Mouse (Mus musculus): ENCODE data around the gene Prpsap1.
"Not testable (repeated sequence)": the region's sequence is repeated elsewhere in the genome, so short reads cannot be mapped to it uniquely, and the experiment has no call there.

Gene Prpsap1

DNA sequence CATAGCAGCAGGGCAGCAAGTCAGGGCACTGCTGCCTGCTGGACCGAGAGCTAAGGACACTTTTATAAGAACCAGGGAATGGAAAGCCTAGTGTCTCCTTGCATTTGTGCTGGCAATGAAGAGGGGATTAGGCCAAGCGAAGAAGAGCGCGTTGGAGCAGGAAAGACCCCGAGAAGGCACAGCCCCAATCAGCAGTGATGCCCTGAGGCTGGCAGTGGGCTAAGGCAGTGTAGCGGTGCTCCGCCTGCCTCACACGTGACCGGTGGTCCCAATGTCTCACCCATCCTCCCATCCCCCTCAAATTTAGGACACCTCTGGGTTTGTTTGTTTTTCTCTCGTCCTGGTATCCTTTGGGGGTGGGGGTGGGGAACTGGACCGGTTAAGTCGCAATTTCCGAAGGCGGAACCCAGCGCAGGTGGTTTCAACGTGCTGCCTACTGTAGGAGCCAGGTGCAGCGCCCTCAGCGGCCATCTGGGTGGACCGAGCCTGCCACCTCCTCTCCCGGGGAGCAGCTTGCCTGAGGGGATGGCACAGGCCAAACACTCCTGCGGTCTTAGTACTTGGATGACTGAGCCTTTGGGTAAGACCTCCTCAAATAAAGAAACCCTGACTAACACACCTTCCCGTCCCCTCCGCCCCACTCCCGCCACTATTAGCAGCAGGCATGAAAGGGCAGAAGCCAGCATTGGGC, 21.5 kb upstream of the Prpsap1 start:
- no peak for DNase-seq (ENCODE audit: low spot score)

DNA sequence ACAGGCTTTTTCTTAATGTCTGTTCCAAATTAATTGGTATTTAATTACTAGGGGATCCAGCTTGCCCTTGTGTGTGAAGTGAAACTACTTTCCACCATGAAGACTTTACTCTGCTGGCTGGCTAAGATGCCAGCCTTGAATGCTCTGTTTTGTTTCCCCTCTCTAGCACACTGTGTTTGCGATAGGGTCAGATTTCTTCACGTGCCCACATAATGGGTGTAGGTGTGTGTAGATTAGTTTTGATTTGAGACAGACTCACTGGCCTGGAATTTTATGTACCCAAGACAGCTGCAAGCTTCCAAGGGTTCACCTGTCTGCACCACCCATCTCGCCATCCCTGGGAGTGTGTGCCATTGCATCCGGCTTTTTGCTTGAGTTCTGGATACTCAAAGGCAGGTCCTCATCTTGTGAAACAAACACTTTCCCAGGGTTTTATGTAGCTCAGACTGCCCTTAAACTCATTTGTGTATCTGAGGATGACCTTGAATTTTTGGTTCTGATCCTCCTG, 19.6 kb upstream of the Prpsap1 start:
- DNase-seq (ENCODE audit: low spot score), result no peak

DNA sequence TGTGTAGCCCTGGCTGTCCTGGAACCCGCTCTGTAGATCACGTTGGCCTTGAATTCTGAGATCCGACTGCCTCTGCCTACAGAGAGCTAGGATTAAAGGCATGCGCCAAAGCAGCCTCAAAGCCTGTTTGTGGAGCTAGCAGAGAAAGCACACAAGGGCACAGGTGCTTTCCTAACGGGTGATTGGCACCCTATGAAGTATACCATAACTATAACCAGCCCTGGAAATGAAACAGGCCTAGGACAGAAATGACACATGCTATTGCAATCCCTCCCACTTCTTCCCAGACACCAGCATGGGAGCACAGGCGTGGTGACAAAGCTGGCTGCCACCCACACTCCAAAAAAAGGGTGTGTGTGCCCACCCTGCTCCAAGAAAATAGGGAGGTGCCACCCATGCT, 19.0 kb upstream of the Prpsap1 start:
- DNase-seq (ENCODE audit: low spot score), result no peak

DNA sequence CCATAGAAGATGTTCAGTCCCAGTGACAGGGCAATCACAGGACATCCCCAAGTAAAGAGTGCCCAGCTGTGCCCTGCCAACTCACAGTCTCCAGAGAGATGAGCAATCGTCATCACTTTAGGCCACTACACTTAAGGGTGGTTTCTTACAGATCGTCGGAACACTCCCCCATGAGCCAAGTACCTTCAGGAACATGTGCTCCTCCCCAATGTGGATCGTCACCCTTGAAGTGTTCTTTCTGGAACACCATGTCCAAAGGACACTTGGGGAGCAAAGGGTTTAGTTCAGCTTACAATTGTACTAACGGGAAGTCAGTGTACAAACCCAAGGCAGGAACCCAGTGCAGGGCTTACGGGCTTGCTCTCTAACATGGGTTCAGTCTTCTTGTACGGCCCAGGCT, 18.2 kb upstream of the Prpsap1 start:
- DNase-seq (ENCODE audit: low spot score), result no peak

DNA sequence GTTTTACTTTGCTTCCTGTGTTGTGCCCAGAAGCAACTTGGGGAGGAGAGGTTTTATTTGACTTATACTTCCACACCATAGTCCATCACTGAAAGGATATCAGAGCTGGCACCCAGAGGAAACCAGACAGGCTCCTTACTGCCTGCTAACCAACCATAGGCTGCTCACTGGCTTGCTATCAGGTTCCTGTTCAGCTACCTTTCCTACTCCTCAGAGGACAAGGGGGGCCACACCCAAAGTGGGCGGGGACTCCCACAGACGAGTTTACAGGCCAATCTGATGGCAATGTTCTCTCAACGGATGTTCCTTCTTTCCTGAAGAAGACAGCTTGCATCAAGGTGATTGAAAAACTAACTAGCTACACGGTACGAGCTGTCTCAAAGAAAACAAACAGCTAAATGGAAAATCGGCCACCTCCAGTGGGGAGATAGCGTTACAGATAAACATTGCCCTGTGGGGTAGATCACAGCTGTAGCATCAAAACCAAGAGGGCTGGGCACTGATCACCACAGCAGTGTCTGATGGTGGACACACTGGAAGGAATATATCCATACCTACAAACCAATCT, 17.4 kb upstream of the Prpsap1 start:
- DNase-seq (ENCODE audit: low spot score), result no peak

DNA sequence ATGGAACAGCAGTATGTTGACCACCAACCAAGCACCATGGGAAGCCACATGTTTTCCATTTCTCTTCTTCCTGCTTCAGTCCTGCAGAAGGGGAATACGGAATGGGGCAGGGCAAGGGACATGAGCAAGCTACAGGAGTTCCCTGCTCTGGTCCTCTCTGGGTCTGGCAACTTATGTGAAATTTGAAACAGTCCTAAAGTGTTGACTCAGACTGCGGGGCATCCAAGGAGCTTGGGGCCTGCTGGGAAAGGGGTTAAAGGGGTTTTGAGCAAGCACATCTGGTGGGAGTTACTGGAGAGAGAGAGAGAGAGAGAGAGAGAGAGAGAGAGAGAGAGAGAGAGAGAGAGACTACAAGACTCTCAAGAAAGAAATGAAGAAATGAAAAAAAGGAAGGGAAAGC, 14.7 kb upstream of the Prpsap1 start:
- DNase-seq (ENCODE audit: low spot score), result no peak

DNA sequence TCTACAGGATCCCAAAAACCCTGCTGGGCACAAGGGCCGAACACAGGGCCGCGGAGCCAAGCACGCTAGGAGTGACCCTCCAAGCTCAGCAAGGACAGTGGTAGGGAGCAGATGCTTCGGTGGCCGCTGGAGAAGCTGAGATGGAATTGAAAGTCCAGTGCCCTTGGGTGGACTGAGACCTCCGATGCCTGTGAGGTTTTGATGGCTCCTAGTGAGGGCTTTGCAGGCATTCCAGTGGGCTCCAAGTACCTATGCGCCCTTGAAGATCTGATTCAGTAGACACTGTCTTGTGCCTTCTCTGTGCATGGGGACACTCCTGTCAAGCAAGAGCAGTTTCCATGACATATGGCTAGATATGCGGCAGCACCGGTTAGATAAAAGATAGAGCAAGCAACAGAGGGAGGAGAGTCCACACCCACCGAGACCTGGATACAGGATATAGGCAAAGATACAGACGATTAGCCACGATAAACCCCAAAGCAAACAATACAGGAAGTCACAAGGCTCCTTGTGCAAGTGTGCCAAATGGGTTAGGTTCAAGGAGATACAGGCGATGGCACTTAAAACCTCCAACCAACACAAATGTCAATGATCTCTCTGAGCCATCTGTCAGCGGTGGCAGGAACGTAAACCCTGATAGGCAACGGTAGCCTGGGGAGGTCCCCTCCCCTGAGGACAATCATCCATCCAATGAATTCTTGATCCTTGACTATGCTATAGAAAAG, 12.3 kb upstream of the Prpsap1 start:
- DNase-seq (ENCODE audit: low spot score), result no peak

DNA sequence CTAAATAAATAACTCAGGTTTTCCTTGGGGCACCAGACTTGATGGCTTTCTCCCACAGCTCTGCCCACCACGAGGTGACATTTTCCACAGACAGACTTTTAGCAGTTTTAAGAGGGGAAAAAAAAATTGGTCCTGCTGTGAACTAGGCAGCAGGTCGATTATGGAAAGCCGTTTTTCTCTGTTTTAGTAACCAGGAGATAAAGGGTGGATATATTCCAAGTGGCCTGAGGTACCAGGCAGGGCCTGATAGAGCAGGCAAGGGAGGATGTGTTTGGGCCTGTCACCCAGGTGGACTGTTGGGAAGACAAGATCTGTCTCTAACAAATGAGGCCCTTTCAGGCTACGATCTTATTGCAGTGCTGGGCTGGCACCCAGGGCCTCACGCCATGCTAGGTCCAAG, 11.6 kb upstream of the Prpsap1 start:
- no peak for DNase-seq (ENCODE audit: low spot score)

DNA sequence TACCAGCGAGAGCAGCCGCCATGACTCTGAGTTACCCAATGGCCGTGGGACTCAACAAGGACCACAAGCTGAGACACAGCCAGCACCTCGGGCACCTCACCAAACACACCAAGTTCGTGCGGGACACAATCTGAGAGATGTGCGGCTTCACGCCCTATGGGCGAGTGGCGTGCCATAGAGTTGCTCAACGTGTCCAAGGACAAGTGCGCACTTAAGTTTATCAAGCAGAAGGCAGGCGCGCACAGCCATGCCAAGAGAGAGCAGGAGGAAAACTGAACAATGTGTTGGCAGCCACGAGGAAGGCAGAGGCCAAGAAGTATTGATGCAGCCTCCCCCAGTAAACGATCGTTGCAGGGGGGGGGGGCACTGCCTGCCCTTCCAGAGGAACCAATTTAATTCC, 10.5 kb upstream of the Prpsap1 start:
- DNase-seq (ENCODE audit: low spot score), result peak; percentile 48

DNA sequence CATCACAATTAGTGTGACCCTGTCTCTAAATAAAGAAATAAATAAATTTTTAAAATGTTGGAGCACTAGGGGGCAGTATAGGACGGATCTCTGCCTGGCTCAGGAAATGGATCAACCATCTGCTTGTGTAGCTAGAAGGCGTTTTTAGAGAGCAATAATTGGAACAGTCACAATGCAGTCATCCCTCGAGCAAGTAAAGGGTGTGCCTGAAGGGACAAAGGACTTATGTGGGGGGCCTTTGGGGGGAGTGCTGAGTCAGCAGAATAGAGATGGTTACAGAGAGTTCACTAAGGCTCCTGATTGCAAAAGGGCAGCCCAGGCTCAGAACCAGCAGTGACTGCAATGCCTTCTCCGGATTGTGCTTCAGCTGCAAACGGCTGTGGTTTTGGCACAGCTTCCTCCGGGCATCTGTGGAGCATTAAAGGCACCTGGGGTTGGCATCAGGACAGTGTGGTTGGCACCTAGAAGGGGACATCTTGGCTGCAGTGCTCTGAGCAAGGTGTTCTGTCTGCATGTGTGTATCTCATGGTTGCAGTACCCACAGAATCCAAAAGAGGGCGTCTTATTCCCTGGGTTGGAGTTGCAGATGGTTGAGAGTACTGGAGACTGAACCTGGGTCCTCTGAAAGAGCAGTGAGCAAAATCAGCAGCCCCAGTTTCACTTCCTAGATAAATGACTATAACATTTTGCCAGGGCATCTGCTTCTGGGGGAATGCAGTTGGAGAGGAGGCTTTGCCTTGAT, 7.2 kb upstream of the Prpsap1 start:
- peak; percentile 54 for DNase-seq (ENCODE audit: low spot score)

DNA sequence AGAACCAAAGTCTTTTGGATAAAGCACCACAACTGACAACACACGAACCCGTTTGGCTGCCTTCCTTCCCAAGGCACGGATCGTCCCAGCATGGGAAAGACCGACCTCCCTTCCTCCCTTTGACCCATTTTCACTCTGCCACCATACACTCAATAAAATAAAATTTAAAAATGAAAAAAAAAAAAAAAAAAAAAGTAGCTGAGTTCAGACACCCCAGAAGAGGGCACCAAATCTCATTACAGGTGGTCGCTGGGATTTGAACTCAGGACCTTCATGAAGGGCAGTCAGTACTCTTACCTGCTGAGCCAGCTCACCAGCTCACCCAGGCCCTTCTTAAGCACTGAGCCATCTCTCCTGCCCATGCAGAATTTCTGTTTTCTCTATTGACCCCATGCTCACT, 5.0 kb upstream of the Prpsap1 start:
- DNase-seq (ENCODE audit: low spot score), result no peak

DNA sequence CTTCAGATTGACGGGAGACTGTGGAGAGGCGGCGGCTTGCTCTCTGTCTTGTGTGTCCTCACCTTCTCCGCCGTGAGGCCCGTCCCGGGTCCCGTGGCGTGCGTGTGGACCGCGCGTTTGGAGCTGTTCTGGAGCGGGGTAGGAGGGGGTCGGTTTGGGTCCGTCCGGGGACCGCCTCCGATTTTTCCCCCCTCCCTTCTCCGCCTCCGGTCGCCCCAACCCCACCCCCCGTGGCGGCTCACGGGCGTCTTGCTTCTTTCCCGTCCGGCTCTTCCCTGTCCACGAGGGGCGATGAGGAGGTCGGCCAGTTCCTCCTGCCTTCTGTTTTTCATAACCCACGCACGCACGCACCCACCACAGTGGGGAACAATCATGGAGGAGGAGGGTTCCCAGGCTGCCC, 4.6 kb upstream of the Prpsap1 start:
- DNase-seq (ENCODE audit: low spot score), result no peak

DNA sequence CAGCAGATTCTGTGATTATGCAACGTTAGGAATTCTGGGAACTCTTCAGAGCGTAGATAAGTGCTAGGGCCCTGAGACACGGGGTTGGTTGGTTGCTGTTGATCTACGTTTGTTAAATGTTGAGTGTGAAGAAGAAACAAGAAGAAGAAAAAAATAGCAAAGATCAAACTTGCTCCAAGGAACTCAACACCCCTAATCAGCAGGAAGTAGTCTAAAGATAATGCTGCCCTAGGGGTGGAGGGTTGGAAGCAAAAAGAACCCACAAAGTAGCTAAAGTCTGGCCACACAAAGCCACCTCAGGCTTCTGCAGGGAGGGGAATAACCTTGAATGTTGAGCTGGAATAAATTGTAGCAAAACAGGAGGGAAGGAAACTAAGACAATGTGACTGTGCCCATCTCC, 3.3 kb upstream of the Prpsap1 start:
- no peak for DNase-seq (ENCODE audit: low spot score)

DNA sequence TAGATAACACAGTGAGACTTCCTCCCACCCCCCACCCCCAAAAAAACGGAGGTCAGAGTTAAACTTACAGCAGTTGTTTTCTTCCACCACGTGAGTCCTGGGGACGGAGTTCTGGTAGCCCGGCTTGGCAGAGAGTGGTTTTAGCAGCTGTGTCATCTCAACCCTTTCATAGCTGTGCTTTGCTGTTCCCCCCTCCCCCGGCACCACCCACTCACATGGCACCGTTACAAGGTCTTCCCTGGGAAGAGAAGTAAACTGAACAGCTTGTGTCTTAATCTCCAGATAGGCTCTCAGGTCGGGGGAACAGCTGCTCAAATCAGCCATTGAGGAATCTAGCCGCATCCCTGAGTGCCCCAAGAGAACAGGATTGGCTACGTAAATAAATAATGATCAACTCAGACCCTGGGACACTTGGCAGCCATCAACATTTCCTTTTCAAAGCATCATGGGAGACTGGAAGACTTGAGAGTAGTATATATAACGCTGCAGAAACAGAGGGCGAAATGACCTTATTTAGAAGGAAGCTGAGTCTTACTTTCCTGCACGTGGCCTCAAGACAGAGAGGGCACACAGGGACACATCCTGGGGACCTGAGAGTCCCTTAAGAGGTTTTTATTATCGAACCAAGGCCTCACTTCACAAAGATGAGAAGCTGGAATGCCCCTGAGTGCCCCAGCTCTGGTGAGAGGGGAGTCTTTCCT, 622 bp upstream of the Prpsap1 start:
- peak; percentile 73 for DNase-seq (ENCODE audit: low spot score)

DNA sequence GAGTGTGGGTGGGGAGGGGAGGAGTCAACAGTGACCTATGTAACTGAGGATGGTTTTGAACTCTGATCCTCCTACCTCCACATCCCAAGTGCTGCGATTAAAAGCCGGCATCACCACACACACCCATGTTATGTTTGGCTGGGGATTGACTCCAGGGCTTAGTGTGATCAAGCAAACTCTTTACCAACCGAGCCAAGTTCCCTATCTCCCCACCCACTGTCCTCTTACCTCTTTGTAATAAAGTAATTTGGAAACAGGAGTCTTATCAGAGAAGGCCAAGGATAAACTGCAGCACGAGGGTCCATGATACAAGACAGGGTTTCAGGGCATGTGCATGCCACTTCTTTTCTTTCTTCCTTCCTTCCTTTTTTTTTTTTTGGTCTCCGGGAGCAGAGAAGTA, 811 bp downstream of the Prpsap1 start:
- DNase-seq (ENCODE audit: low spot score), result no peak

DNA sequence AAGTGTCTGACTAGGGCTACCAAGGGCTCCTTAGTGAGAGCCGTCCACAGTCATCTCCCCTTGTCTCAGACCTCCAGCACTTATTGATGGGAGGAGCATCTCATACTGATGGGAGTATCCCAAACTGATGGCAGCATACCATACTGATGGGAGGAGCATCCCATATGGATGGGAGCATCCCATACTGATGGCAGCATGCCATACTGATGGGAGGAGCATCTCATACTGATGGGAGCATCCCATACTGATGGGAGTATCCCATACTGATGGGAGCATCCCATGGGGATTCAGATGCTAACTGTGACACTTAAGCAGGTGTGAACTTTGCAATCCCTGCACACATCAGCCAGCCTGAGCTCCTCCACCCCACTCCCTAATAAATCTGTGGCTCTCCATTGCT, 1.5 kb downstream of the Prpsap1 start:
- not testable (repeated sequence) for DNase-seq (ENCODE audit: low spot score)

DNA sequence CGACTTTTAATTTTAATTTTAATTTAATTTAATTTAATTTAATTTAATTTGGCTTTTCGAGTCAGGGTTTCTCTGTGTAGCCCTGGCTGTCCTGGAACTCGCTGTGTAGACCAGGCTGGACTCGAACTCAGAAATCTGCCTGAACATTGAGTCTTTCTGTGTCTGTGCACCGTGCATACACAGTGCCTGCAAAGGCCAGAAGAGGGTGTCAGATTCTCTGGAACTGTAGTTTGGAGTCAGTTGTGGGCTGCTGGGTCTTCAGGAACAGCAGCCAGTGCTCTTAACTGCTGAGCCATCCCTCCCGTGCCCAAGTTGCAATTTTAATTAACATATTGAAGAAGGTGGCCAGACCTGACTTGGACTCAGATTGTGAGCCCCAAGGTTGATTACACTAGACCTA, 2.7 kb downstream of the Prpsap1 start:
- DNase-seq (ENCODE audit: low spot score), result no peak

DNA sequence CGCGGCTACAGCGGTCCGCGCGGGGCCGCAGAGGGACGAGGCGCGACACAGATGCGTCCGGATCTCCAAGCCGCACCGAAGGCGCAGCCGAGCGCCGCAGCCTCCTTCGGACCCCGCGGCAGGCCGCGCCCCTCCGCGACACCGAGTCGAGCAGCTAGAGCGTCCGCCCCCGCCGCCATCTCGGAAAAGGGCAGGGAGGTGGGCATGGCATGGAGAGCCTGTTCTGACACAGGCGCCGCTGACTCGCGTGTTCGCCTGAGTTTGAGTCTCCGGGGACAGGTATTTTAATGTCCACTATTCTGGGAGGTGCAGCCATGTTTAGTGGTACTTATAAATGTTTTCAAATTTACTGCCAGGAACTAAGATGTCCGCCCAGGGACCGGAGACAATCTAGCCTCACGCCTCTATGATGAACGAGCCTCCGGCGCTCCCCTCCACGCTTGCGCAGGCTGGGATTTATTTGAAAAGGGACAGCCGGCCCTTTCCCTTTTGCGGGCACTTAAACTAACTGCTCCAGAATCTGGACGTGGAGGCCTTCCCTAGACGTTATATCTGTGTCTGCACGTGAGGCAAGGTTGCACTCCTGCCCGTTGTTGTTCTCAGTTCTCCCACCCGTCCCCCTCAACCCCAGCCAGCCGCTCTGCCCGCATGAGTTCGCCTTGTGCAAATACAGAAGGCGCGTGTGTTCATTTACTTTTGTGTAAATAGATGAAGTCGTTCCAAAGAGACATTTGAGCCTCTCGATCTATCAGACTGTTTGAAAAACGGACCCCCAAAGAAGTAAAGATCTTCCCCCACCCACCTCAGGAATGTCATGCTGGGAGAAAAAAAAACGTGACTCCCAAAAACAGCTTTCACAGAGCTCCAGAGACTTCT, 3.5 kb downstream of the Prpsap1 start:
- peak; percentile 88 for DNase-seq (ENCODE audit: low spot score)

DNA sequence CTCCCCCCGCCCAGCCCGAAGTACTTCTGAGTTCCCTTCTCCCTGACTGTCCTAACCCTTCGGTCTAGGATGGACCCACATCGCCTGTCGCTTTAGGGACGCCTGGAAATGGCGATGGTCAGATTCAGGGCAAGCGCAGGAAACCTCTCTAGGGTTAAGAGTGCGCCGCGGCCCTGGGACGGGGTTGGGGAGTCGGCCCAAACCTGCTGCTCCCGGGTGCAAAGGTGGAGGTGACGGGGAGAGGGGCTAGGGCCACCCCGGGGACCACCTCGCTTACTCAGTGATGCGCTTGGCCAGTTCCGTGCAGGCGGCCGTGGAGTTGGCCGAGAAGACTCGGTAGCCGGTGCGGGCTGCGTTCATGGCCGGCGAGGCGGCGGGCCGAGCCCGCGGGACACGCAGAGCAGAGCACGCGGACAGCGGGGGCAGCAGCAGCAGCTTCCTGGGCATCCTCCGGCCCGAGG, 4.2 kb downstream of the Prpsap1 start:
- DNase-seq (ENCODE audit: low spot score), result no peak

DNA sequence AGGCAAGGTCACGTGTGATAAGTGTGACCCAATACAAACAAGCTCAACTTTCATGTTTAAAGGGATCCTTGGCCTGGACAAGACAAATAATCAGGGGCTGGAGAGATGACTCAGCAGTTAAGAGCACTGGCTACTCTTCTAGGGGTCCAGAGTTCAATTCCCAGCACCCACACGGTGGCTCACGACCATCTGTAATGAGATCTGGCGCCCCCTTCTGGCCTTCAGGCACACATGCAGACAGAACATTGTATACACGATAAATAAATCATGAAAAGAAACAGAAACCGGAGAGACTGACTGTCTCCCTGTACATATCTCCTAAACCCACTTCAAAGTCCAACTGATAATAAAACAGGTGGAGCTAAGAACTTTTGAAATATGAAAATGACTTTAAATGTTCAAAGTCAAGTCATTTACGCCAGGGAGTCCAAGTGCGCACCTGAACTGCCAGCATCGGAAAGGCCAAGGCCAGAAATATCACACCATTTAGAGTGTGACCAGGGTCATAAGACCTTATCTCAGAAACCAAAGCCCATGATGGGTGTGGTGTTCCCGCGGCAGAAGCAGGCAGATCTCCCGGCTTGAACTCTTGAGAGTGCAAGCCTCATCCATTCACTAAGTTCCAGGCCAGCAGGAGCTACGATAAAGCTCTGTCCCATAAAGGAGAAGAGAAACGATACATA, 5.2 kb downstream of the Prpsap1 start:
- DNase-seq (ENCODE audit: low spot score), result no peak
